Mouse (Mus musculus) heart, adult 9 months (tissue): ENCODE data around the gene Smim24.

Experiments used
- DNase-seq, 2 experiments: peaks; one replicate each; pipeline ENCODE4 v3.0.0; 2022; ENCODE audit warnings: low spot score in 2 of 2

Smim24 gene

GRCm38 (mm10) chr10:81390678-81390965 is 2.2 kb upstream of the Smim24 start:
- DNase-seq = no peak

DNA sequence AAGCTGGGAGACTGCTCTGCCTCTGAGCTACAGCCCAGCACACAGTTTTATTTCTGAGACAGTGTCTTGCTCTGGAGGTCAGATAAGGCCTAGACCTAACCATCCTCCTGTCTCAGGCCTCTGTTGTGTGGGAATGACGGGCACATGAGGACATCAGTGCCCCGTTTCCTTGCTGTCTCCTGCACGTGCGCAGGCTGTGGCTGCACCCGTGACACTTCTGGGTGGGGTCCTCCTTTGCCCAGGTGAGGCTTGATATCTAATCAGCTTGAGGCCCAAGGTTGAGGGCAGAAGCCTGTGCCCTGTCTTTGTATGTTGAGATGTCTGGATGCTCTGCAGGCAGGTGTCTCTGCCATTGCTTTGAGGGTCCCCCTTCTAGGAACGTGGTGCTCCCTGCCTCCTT is 581 bp upstream of the Smim24 start:
- DNase-seq = no peak

- no peak for DNase-seq
These were observed 709 bp downstream of the Smim24 start for GRCm38 (mm10) chr10:81393456-81394063.

GRCm38 (mm10) chr10:81395127-81395526 is 2.3 kb downstream of the Smim24 start:
- no peak for DNase-seq

- no peak for DNase-seq
These were observed 3.0 kb downstream of the Smim24 start for GRCm38 (mm10) chr10:81395865-81396264.

DNA sequence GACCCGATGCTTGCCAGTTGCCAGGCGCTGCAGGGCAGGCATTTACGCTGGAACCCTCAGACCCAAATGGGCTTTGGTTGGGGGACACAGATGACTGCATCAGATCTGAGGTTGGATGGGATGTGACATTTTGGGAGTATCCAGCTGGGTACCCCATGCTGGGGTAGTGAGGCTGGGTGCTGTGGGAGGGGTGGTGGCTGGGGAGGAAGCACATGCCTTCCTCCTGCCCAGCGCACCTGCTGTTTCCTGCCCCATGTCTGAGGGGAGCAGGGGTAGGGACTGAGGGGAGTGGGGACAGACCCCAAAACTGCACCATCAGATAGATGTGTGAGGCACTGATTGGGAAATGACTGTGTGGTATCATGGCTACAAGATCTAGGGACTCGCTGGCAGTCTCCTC is 3.9 kb downstream of the Smim24 start:
- no peak for DNase-seq

- no peak for DNase-seq
These were observed 6.4 kb downstream of the Smim24 start for GRCm38 (mm10) chr10:81399296-81399695.

- no peak for DNase-seq
These were observed 7.0 kb downstream of the Smim24 start for GRCm38 (mm10) chr10:81399798-81400308.

GRCm38 (mm10) chr10:81400371-81401204 is 7.7 kb downstream of the Smim24 start:
- no peak for DNase-seq

GRCm38 (mm10) chr10:81401205-81401520 is 8.3 kb downstream of the Smim24 start:
- no peak for DNase-seq

DNA sequence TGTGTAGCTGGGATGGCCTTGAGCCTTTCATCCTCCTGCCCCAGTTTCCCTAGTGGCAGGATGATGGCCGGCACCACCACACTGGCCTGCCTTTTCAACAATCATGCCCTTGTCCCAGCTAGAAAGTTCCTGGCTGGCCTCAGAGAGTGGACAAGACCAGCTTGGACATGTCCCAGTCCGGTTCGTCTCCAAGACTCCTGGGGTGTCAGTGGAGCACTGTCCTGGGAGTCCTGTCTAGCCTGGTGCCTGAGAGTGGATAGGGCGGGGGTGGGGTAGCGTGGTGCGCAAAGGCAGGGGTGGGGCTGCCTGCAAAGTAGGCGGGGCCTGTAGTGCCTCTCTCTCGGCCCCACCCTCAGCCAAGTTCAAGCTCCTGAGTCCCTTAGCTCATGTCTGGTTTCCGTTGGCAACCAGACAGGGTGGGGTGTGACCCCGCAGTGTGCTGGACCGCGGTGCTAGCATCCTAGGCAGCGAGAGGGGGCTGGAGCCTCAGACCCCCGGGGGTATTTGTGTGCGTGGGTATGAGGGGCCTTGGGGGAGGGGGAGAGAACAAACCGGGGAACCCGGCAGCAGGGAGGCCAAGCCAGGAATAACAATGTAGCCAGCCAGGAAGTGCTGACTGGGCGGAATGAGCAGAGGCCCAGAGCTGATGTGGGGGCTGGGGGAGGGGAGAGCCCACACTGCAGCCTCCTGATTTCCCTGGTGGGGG is 8.8 kb downstream of the Smim24 start:
- DNase-seq = peak; percentile 85 to 87

DNA sequence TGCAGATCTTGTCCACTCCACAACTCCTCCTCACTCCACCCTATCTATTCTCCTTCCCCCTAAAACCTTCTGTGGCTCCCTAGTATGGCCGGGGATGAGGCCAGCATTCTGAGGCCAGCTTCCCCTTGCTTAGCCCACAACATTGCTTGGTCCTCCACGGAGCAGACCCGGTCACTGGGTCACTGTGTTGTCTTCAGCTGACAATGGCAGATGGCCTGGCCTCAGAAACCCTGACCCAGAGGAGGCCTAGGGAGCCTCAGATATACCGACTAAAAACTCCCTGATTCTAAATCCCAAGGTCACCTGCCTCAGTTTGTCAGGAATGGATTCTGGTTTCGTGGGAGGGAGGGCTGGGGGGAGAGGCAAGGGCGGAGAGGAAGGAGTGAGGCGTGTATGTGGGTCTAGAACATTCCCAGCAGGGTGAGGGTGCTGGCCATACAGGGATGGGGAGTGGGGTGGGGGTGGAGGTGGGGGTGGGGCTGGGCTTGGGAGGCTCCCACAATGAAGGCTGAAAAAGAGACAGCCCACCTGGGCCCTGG is 9.4 kb downstream of the Smim24 start:
- DNase-seq = no peak

GRCm38 (mm10) chr10:81403511-81403910 is 10.7 kb downstream of the Smim24 start:
- DNase-seq = no peak

GRCm38 (mm10) chr10:81404082-81404481 is 11.2 kb downstream of the Smim24 start:
- DNase-seq = no peak

- DNase-seq = peak in 1 of 2 experiments; percentile 63
These were observed 11.9 kb downstream of the Smim24 start for GRCm38 (mm10) chr10:81404720-81405119.

DNA sequence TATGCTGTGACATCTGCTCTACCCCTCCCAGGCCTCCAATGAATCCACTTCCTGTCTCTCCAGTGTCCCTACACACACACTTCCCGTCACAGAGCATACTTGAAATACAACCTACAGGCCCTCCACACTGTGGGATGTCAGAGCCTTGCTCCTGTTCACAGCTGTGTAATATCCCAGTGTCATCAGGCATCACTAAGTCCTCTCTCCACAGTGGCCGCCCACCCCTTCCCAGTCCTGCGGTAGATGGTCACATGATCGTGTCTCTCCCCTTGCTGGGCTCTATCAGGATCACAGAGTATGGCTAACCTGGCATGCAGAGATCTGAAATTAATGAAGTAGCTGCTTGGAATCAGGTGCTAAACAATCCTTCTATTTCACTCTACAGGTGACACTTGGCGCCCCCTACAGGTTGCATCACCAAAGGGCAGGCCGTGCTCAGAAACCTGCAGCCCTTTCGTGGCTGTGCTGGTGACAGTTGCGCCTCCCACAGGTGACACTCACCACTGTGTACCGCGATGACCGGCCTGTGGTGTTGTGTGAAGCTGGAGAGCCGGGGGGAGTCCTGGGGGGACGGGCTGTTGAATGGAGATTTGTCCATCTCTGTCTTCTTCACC is 12.8 kb downstream of the Smim24 start:
- no peak for DNase-seq

DNA sequence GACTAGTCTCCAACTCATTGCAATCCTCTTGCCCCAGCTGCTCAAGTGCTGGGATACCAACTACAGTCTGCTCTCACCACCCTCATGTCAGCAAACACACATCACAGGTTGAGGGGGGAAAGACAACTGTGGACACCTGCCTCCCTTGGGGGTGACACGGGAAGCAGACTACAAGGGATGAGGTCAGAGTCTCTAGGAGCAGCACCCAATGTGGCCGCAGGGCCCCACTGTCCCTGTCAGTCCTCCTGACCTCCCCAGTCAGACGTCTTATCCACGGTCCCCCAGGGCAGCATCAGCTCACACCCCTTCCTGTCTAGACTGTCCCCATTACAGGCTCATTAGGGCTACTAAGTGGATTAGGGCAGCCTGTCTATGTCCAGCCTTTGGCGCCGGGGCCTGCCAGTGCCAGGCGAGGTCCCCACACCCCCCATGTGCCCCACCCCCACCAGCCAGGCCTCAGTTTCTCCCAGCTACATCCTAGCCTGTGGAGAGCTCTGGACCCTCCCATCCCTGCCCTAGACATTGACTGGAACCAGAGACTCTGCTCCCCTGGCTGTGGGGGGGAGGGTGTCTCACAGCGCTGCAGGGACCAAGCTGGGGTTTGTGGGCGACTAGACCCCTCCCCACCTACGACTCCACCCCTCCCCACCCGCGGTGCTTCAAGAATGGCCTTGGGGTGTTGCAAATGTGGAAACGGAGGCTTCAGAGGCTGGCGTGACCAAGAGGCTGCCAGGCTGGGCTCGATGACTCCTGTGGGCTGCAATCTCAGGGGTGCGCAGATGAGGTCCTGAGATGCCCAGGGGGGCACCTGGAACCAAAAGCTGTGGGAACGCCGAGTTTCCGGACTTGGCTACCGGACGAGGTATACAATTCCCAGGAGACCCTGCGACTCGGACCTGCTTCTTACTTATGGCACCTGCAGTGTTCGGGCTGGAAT is 13.9 kb downstream of the Smim24 start:
- no peak for DNase-seq

- DNase-seq = peak; percentile 92 to 93
These were observed 14.9 kb downstream of the Smim24 start for GRCm38 (mm10) chr10:81407539-81408423.

DNA sequence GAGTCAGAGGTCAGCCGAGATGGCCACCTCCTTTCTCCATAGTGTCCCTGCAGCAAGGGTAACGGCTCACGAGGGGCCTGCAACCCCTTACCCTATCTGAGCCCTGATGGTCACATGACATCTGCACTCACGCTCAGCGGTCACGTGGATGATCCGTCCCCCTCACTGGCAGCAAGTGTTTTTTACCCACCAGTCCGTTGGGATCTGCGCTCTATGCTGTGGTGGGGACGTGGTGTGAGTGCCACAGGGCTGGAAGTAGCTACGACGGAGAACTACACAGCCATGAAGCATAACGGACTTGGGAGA is 15.5 kb downstream of the Smim24 start:
- no peak for DNase-seq

- DNase-seq = peak; percentile 90 to 95
These were observed 16.0 kb downstream of the Smim24 start for GRCm38 (mm10) chr10:81408871-81409291.
